Mouse (Mus musculus) intestine, embryonic 14.5 days (tissue): ENCODE results near the gene Spg7. TPM values are rescaled to one million over a fixed set of nuclear protein-coding genes. Genes with fewer than 3 reads are reported as not detected.
A peak's percentile ranks its signal among the peaks of the same experiment; 100 is the strongest.
"Not testable (repeated sequence)": the region's sequence is repeated elsewhere in the genome, so short reads cannot be mapped to it uniquely, and the experiment has no call there.

Experiments
- ATAC-seq: fragments of 200-750 bp; cut with Nextera tagmentation; replicated peaks from 2 replicates; pipeline ENCODE4 v1.8.0; 2017; ENCODE audit warnings: low read depth, moderate number of reproducible peaks, moderate TSS enrichment, moderate library complexity; ENCODE audit not compliant: low FRiP score, low TSS enrichment
- DNase-seq: peaks from one replicate; pipeline ENCODE4 v3.0.0-alpha.2; 2018; ENCODE audit warnings: low spot score
- H3K27ac ChIP-seq: fragments of 300-500 bp; sonication (generic); 2 replicates; pipeline ENCODE4 v1.5.1; 2014; ENCODE audit warnings: low read depth, mild to moderate bottlenecking, control low read depth
- H3K27me3 ChIP-seq: fragments of 300-500 bp; sonication (generic); replicated peaks from 2 replicates; pipeline ENCODE4 v1.6.1; 2014; ENCODE audit warnings: low read length, control low read depth; ENCODE audit not compliant: control insufficient read depth, insufficient read depth
- H3K36me3 ChIP-seq: fragments of 300-500 bp; sonication (generic); 2 replicates; pipeline ENCODE4 v1.6.1; 2014; ENCODE audit warnings: low read length, control low read depth; ENCODE audit not compliant: control insufficient read depth, insufficient read depth
- H3K4me1 ChIP-seq: fragments of 300-500 bp; sonication (generic); replicated peaks from 2 replicates; pipeline ENCODE4 v1.6.1; 2014; ENCODE audit warnings: low read length, control low read depth, mixed read lengths; ENCODE audit not compliant: control insufficient read depth, insufficient read depth
- H3K4me2 ChIP-seq: fragments of 300-500 bp; sonication (generic); 2 replicates; pipeline ENCODE4 v1.6.1; 2014; ENCODE audit warnings: low read length
- H3K4me3 ChIP-seq: fragments of 300-500 bp; sonication (generic); 2 replicates; pipeline ENCODE4 v1.5.1; 2014; ENCODE audit warnings: low read depth, low read length, control low read depth, mixed read lengths
- H3K9ac ChIP-seq: fragments of 300-500 bp; sonication (generic); 2 replicates; pipeline ENCODE4 v1.6.1; 2014; ENCODE audit warnings: mild to moderate bottlenecking, low read length
- H3K9me3 ChIP-seq: fragments of 300-500 bp; sonication (generic); 2 replicates; pipeline ENCODE4 v1.6.1; 2016; ENCODE audit warnings: low read length, control low read depth; ENCODE audit not compliant: control insufficient read depth
- WGBS: fragments of 180-500 bp; shearing (Covaris S2); extraction: QIAGEN DNeasy Blood & Tissue Kit; methylation state at CpG from one replicate; pipeline ENCODE4 v1.1.7; 2014; 5-methylcytosine and 5-hydroxymethylcytosine counted together
- polyA plus RNA-seq: library from polyadenylated mRNA; unstranded; fragments of >200 nt; fragmentation: Nextera tagmentation; extraction: Ambion mirVana; gene quantifications from 2 replicates; pipeline ENCODE4 v1.2.1, GENCODE M21; 2014

Gene Spg7
- polyA plus RNA-seq, 1 experiment from 2014 or later: 47.2 TPM

GRCm38 (mm10) chr8:123024226-123024625 lies 38.5 kb upstream of the Spg7 start:
- DNase-seq (no peak), ATAC-seq (no peak)
- no peak overlapping the region for H3K27ac ChIP-seq
- H3K9me3 ChIP-seq: no peaks in the 10 kb centered on the region
- H3K9ac ChIP-seq: no peak overlapping the region
- 0 out of 2 replicates have a peak, but pooled peaks cover 3% of the 10 kb centered on the region for H3K36me3 ChIP-seq
- H3K27me3 ChIP-seq: no peaks in the 10 kb centered on the region
- H3K4me2 ChIP-seq: no peak overlapping the region
- H3K4me1 ChIP-seq: 0 out of 2 replicates have a peak, but pooled peaks cover 6% of the 10 kb centered on the region
- 98% methylated on average over 2 of the region's 2 CpGs for WGBS
- no peak overlapping the region for H3K4me3 ChIP-seq

GRCm38 (mm10) chr8:123025951-123026351 lies 36.8 kb upstream of the Spg7 start:
- H3K9me3 ChIP-seq: no peaks in the 10 kb centered on the region
- 0 out of 2 replicates have a peak, but pooled peaks cover under 1% of the 10 kb centered on the region for H3K4me1 ChIP-seq
- DNase-seq: no peak
- no peak for ATAC-seq
- H3K4me3 ChIP-seq: no peak overlapping the region
- no peak overlapping the region for H3K9ac ChIP-seq
- H3K27ac ChIP-seq: no peak overlapping the region
- 81% methylated on average over 3 of the region's 3 CpGs for WGBS
- H3K36me3 ChIP-seq: 0 out of 2 replicates have a peak, but pooled peaks cover 3% of the 10 kb centered on the region
- H3K4me2 ChIP-seq: no peak overlapping the region
- no peaks in the 10 kb centered on the region for H3K27me3 ChIP-seq

- ATAC-seq (no peak), DNase-seq (no peak)
- Histone ChIP-seq H3K9ac (no peak overlapping the region), H3K27me3 (no peaks in the 10 kb centered on the region), H3K36me3 (0 out of 2 replicates have a peak, but pooled peaks cover 3% of the 10 kb centered on the region), H3K27ac (no peak overlapping the region), H3K4me2 (no peak overlapping the region), H3K9me3 (no peaks in the 10 kb centered on the region), H3K4me1 (no peaks in the 10 kb centered on the region), H3K4me3 (no peak overlapping the region)
- WGBS: 92% methylated on average over 8 of the region's 8 CpGs
These were observed 35.0 kb upstream of the Spg7 start for GRCm38 (mm10) chr8:123027786-123028185.

- H3K4me1 ChIP-seq: not testable (repeated sequence)
- 85% methylated on average over 5 of the region's 5 CpGs for WGBS
These were observed 32.7 kb upstream of the Spg7 start for GRCm38 (mm10) chr8:123030091-123030490.

GRCm38 (mm10) chr8:123031321-123031978 lies 31.3 kb upstream of the Spg7 start:
- H3K9ac ChIP-seq: no peak overlapping the region
- no peak overlapping the region for H3K27ac ChIP-seq
- no peak overlapping the region for H3K4me3 ChIP-seq
- H3K9me3 ChIP-seq: no peaks in the 10 kb centered on the region
- no peak for DNase-seq
- H3K36me3 ChIP-seq: no peaks in the 10 kb centered on the region
- 86% methylated on average over 7 of the region's 7 CpGs for WGBS
- no peak for ATAC-seq
- H3K27me3 ChIP-seq: no peaks in the 10 kb centered on the region
- H3K4me2 ChIP-seq: no peak overlapping the region
- H3K4me1 ChIP-seq: no peaks in the 10 kb centered on the region; the same call in 1 of the 2 replicates

More at GRCm38 (mm10) chr8:123030091-123030490, 32.7 kb upstream of the Spg7 start:
- H3K27me3 ChIP-seq, H3K36me3 ChIP-seq, H3K4me3 ChIP-seq, DNase-seq, ATAC-seq, H3K4me2 ChIP-seq, H3K9me3 ChIP-seq, H3K9ac ChIP-seq, H3K27ac ChIP-seq: not testable (repeated sequence)

- H3K4me1 ChIP-seq: peaks cover 9% of the 10 kb centered on the region
- no peak overlapping the region for H3K9ac ChIP-seq
- no peak for DNase-seq
- H3K27ac ChIP-seq: no peak overlapping the region
- no peak overlapping the region for H3K4me2 ChIP-seq
- no peaks in the 10 kb centered on the region for H3K27me3 ChIP-seq
- H3K4me3 ChIP-seq: no peak overlapping the region
- no peak for ATAC-seq
- H3K36me3 ChIP-seq: no peaks in the 10 kb centered on the region
- H3K9me3 ChIP-seq: no peaks in the 10 kb centered on the region
These were observed 30.0 kb upstream of the Spg7 start for GRCm38 (mm10) chr8:123032730-123033129.

- Histone ChIP-seq H3K4me1 (peaks cover 9% of the 10 kb centered on the region), H3K27me3 (no peaks in the 10 kb centered on the region), H3K27ac (no peak overlapping the region), H3K9ac (no peak overlapping the region), H3K9me3 (no peaks in the 10 kb centered on the region), H3K4me2 (no peak overlapping the region), H3K36me3 (no peaks in the 10 kb centered on the region), H3K4me3 (no peak overlapping the region)
- no peak for DNase-seq
- no peak for ATAC-seq
These were observed 29.3 kb upstream of the Spg7 start for GRCm38 (mm10) chr8:123033431-123033830.

GRCm38 (mm10) chr8:123034171-123034570 lies 28.6 kb upstream of the Spg7 start:
- H3K4me2 ChIP-seq: no peak overlapping the region
- H3K36me3 ChIP-seq: no peaks in the 10 kb centered on the region
- 84% methylated on average over 6 of the region's 6 CpGs for WGBS
- ATAC-seq (no peak), DNase-seq (no peak)
- H3K4me3 ChIP-seq: no peak overlapping the region
- no peak overlapping the region for H3K27ac ChIP-seq
- no peaks in the 10 kb centered on the region for H3K27me3 ChIP-seq
- H3K4me1 ChIP-seq: peaks cover 9% of the 10 kb centered on the region
- no peaks in the 10 kb centered on the region for H3K9me3 ChIP-seq
- H3K9ac ChIP-seq: no peak overlapping the region

- peak; percentile 49; the same call in 1 of the 2 replicates for ATAC-seq
- Histone ChIP-seq H3K4me3 (no peak overlapping the region), H3K36me3 (no peaks in the 10 kb centered on the region), H3K4me1 (peaks cover 24% of the 10 kb centered on the region), H3K9me3 (no peaks in the 10 kb centered on the region), H3K27me3 (no peaks in the 10 kb centered on the region), H3K9ac (no peak overlapping the region), H3K4me2 (no peak overlapping the region), H3K27ac (no peak overlapping the region)
- DNase-seq: no peak
- 37% methylated on average over 3 of the region's 3 CpGs for WGBS
These were observed 25.8 kb upstream of the Spg7 start for GRCm38 (mm10) chr8:123036956-123037355.
